Mouse (Mus musculus) heart, adult 11 months (tissue): Measurements from ENCODE around the gene Gm9821.

Experiments used
- DNase-seq: peaks from one replicate; pipeline ENCODE4 v3.0.0; 2022

Gene Gm9821

DNA sequence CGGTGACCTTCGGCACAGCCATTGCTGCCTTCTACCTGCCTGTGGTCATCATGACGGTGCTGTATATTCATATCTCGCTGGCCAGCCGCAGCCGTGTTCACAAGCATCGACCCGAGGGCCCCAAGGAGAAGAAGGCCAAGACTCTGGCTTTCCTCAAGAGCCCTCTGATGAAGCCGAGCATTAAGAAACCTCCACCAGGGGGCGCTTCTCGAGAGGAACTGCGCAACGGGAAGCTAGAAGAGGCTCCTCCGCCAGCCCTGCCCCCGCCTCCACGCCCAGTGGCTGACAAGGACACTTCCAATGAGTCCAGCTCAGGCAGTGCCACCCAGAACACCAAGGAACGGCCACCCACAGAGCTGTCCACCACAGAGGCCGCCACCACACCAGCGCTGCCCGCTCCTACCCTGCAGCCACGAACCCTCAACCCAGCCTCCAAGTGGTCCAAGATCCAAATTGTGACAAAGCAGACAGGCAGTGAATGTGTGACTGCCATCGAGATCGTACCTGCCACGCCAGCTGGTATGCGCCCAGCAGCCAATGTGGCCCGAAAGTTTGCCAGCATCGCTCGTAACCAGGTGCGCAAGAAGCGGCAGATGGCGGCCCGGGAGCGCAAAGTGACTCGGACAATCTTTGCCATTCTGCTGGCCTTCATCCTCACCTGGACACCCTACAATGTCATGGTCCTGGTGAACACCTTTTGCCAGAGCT lies 17.5 kb upstream of the Gm9821 start:
- DNase-seq = peak; percentile 95

DNA sequence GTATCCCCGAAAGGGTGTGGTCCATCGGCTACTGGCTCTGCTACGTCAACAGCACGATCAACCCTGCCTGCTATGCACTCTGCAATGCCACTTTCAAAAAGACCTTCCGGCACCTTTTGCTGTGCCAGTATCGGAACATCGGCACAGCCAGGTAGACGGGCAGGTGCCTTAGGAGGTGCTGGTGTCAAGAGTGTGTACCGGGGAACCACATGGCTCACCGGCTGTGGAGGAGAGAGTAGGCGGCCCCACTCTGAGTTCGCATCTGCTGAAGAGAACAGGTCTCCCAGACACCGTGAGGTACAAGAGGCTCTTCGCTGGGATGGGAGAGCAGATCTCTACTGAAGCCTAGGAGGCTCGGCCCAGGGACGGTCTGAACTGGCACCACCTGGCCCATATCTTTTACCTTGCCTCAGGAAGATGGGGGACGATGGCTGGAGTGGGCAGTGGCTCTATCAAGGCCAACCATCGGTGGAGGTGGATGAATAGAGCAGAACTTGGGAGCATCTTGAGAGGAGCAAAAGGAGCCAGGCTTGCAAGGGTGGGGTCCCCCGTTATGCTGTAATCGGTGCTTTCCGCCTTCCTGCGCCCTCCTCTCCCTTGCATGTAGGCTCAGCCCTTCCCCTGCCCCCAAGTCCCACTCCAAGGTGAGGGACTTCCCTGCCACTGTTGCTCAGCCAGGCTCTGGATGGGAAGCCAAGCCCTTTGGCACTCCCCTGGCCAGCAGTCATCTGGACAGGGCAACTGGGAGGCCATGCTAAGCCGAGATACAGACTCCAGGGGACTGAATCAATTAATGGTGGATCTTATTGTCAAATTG lies 16.8 kb upstream of the Gm9821 start:
- peak; percentile 89 for DNase-seq

- DNase-seq = no peak
Observed at GRCm38 (mm10) chr2:91929455-91929854, 16.0 kb upstream of the Gm9821 start.

DNA sequence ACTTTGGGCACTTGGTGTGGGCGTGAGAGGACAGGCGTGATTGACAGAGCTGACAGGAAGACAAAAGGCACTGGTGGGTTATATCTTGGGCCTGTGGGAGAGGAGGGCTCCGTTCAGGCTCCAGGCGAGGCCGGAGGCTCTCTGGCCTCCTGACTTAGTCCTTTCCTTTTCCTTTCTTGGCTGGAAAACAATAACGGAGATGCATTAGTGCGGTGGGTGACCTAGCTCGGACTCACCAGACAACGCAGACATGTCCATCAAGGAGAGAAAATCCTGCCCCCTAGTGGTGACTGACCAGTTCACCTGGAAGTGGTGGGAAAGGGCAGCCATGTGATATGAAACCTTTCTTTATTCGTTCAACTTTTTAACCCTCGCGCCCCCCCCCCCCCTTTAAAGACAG lies 15.6 kb upstream of the Gm9821 start:
- DNase-seq = peak; percentile 90

DNA sequence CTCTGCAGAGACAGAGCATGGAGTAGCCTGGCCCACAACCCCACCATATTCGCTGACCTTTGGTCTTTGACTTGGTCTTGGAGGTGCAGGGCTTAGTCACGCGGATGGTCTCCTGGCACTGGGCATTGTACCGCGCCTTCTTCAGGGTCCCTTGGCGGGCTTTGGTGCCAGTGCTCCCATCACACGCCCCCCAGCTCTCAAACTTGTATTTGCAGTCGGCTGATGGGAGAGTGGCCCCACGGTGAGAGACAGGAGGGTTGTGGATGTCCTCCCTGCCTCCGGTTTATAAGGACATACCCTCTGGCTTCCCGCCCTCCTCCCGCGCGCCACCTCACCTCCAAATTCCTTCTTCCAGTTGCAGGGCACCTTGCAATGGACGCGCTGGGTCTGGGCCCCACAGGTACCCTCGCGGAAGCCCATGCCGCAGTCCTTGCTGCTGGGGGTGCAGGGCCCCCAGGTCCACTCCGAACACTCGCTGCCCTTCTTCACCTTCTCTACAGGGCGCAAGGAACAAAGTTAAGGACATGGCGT lies 14.7 kb upstream of the Gm9821 start:
- peak; percentile 92 for DNase-seq

GRCm38 (mm10) chr2:91931328-91932159 lies 14.0 kb upstream of the Gm9821 start:
- DNase-seq = peak; percentile 93

GRCm38 (mm10) chr2:91932160-91932711 lies 13.3 kb upstream of the Gm9821 start, which contains the start of gene Mdk:
Gene Mdk (minus strand): TSS chr2:91932297.
- no peak for DNase-seq

DNA sequence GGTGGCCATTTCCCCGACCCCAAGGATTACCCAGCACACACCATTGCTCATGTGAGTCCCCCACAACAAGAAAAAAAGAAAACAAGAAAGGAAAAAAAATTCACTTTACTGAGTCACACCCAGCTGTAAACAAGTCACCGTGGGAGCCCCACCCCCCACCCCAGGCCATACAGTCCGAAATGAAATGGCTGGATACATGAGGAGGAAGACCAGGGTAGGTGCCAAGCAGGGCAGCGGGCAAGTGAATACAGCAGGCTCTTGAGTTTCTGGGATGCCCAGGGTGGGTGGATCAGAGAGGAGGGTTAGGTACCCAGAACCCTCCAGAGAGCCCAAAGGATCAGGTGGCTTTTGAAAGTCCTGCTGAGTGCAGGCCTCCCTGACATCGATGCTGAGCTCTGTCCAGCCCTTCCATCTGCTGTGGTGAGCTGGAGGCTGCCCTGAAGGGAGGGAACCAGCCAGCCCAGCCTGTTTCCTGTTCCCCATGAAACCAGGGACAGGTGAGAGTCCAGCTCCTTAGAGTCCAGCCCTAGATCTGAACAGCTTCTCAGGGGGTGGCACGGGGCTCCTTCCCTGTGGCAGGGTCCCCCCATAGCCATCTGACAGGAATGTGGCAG lies 12.7 kb upstream of the Gm9821 start:
- DNase-seq = peak; percentile 90

GRCm38 (mm10) chr2:91933471-91933870 lies 12.0 kb upstream of the Gm9821 start:
- DNase-seq = no peak

DNA sequence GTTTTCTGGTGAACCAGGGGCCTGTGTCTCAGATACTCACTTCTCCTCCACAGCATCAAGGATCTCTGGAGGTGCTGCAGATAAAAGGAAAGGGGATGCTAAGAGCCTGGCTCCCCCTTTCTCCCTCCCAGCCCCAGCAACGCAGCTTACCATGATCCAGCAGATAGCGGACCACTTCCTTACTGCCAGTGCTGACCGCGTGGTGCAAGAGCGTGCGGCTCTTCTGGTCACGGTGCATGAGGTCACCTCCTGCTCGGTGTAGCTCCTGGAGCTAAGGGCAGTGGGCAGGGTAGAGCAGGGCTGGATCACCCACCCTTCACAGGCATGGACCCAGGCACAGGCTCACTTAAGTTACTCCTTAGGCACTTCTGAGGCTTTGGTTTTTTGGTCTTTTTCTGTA lies 11.5 kb upstream of the Gm9821 start:
- no peak for DNase-seq

- no peak for DNase-seq
Observed at GRCm38 (mm10) chr2:91934826-91935525, 10.5 kb upstream of the Gm9821 start.

DNA sequence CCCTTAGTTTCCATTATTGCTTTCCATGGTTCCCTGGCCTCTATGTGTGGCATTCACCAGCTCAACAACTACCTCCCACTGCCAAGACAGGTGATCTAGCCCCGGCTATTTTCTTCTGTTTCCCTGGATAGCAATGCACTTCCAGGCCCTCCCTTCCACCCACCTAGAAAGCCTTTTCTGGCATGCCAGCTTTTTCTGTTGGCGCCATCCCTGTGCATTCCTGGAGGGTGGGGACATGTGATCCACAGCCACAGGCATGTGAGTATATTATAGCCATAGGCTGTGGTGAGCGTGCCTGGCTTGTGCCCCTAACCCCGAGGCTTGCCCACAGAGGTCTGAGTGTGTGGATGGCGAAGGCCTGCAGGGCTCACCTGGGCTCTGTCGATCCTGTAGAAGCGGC lies 9.3 kb upstream of the Gm9821 start:
- DNase-seq = no peak

- no peak for DNase-seq
Observed at GRCm38 (mm10) chr2:91939303-91939935, 6.1 kb upstream of the Gm9821 start.

DNA sequence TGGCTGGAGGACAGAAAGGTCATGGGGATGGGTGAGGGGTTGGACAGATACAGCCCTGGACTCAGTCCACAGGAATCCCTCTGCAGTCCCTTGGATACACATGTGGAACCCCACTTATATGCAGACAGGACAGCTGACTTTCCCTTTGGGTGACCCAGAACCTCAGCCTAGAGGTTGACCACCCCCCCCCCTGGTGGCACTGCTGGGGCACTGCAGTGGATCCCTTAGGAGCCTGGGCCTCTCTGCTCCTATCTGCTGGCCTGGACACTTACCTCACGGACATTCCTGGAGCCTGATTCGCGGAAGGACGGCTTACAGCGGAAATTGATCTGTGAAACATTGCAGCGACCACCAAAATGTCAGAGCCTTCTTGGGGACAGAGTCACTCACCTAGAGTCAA lies 3.1 kb upstream of the Gm9821 start:
- no peak for DNase-seq

GRCm38 (mm10) chr2:91944170-91944950 lies 1.1 kb upstream of the Gm9821 start:
- DNase-seq = peak; percentile 96

GRCm38 (mm10) chr2:91946836-91947235 lies 1.3 kb downstream of the Gm9821 start:
- DNase-seq = peak; percentile 95

- DNase-seq = peak; percentile 96
Observed at GRCm38 (mm10) chr2:91947397-91948150, 2.1 kb downstream of the Gm9821 start.

- DNase-seq = peak; percentile 97
Observed at GRCm38 (mm10) chr2:91948151-91948509, 2.6 kb downstream of the Gm9821 start.

GRCm38 (mm10) chr2:91948792-91949241 lies 3.3 kb downstream of the Gm9821 start:
- no peak for DNase-seq
